Comparison of ENCODE assay signal across 9 mouse cellular contexts in genomic region chr17:46269771-46270534, GRCm38 (mm10). TPM values are rescaled to one million over a fixed set of nuclear protein-coding genes. Genes with fewer than 3 reads are reported as not detected.
A peak's percentile ranks its signal among the peaks of the same experiment; 100 is the strongest.
DNase-seq lines count a peak whose midpoint lies in the region; ATAC-seq lines count a peak whose summit lies in the region.
"Had no signal": no experiment of that assay in that cellular context is flagged by ENCODE, and none has a peak within 500 bp of the region (broad histone marks: within the 10 kb centered on the region; RNA-seq: fewer than 3 reads in every experiment).

No protein-coding gene starts in this region.

- peak; percentile 66 for DNase-seq in heart, adult 8-10 months (ENCODE audit: low spot score)
- DNase-seq in 3134 (ENCODE audit: extremely low read depth, insufficient read length, low spot score): peak; percentile 94
- DNase-seq in fibroblast of lung, adult 2 months (ENCODE audit: low read depth): peak; percentile 65
- DNase-seq in kidney, postnatal 10 days: peak; percentile 58
- no peak for DNase-seq in T-cell, adult 2 months (ENCODE audit: low spot score)
- DNase-seq in layer of hippocampus, adult 11-12 months (ENCODE audit: low spot score): no peak
- DNase-seq: liver, embryonic 13.5 days had no signal

- peaks cover 74% of the 10 kb centered on the region for H3K36me3 ChIP-seq in heart, embryonic 12.5 days

- H3K4me1 ChIP-seq in heart, embryonic 12.5 days (replicated peaks): peaks cover 64% of the 10 kb centered on the region

- WGBS in heart, embryonic 12.5 days: 85% methylated on average over 19 of the region's 19 CpGs

- H3K27me3 ChIP-seq in heart, embryonic 12.5 days (replicated peaks): no peaks in the 10 kb centered on the region
- H3K27me3 ChIP-seq: liver, embryonic 13.5 days had no signal

- no peak overlapping the region for H3K27ac ChIP-seq in heart, embryonic 12.5 days (ENCODE audit: poor library complexity, severe bottlenecking)
- H3K27ac ChIP-seq: liver, embryonic 13.5 days had no signal

- H3K9ac ChIP-seq in heart, embryonic 12.5 days: no peak overlapping the region
- H3K9ac ChIP-seq: liver, embryonic 13.5 days had no signal

- ATAC-seq in heart, embryonic 12.5 days (ENCODE audit: insufficient number of reproducible peaks, low FRiP score): no peak
- ATAC-seq in activated CD4-positive, CD25-positive, alpha-beta regulatory T cell, adult 4 months: no peak

- no peak overlapping the region for H3K4me2 ChIP-seq in heart, embryonic 12.5 days
- H3K4me2 ChIP-seq: liver, embryonic 13.5 days had no signal

- H3K4me3 ChIP-seq in heart, embryonic 12.5 days: no peak overlapping the region
- H3K4me3 ChIP-seq: liver, embryonic 13.5 days had no signal

- no peaks in the 10 kb centered on the region for H3K9me3 ChIP-seq in heart, embryonic 12.5 days (replicated peaks)
- H3K9me3 ChIP-seq: liver, embryonic 13.5 days had no signal

RNA-seq across cellular contexts. Expression of gene Tjap1, which starts 12.9 kb away (rescaled TPM):
- total RNA-seq in heart, adult 8-10 months (2022): 10 to 100 TPM; 26.0 to 39.5 (median 35.6) TPM
- 43.7 and 44.1 TPM in 2 replicates for polyA plus RNA-seq in heart, embryonic 12.5 days (2016; fragmentation: Nextera tagmentation; extraction: Ambion mirVana)
- 10 to 100 TPM; 22.5 to 24.1 TPM for polyA plus RNA-seq in activated CD4-positive, CD25-positive, alpha-beta regulatory T cell, adult 4 months (2017; shearing (Covaris generic))

RNA-seq across cellular contexts. Expression of gene Lrrc73, which starts 16.6 kb away (rescaled TPM):
- total RNA-seq in heart, adult 8-10 months (2022): under 1 TPM in 2 of 4 experiments, not detected in 2; 0.12 to 0.14 TPM
- 0.89 and 0.91 TPM in 2 replicates for polyA plus RNA-seq in heart, embryonic 12.5 days (2016; fragmentation: Nextera tagmentation; extraction: Ambion mirVana)
- polyA plus RNA-seq in activated CD4-positive, CD25-positive, alpha-beta regulatory T cell, adult 4 months (2017; shearing (Covaris generic)): under 1 TPM in 1 of 2 experiments, not detected in 1; 0.42 TPM

RNA-seq across cellular contexts. Expression of gene Yipf3, which starts 22.1 kb away (rescaled TPM):
- 10 to 100 TPM; 82.2 to 91.1 (median 85.5) TPM for total RNA-seq in heart, adult 8-10 months (2022)
- 66.6 and 72.0 TPM in 2 replicates for polyA plus RNA-seq in heart, embryonic 12.5 days (2016; fragmentation: Nextera tagmentation; extraction: Ambion mirVana)
- polyA plus RNA-seq in activated CD4-positive, CD25-positive, alpha-beta regulatory T cell, adult 4 months (2017; shearing (Covaris generic)): 10 to 100 TPM; 56.0 to 56.2 TPM

RNA-seq across cellular contexts. Expression of gene Polr1c, which starts 22.1 kb away (rescaled TPM):
- 10 to 100 TPM; 20.4 to 25.6 (median 22.7) TPM for total RNA-seq in heart, adult 8-10 months (2022)
- 44.5 and 48.6 TPM in 2 replicates for polyA plus RNA-seq in heart, embryonic 12.5 days (2016; fragmentation: Nextera tagmentation; extraction: Ambion mirVana)
- polyA plus RNA-seq in activated CD4-positive, CD25-positive, alpha-beta regulatory T cell, adult 4 months (2017; shearing (Covaris generic)): 100 to 1,000 TPM in 1 of 2 experiments, 10 to 100 TPM in 1; 86.1 to 118 TPM

RNA-seq across cellular contexts. Expression of gene Dlk2, which starts 27.3 kb away (rescaled TPM):
- under 1 TPM in 2 of 4 experiments, not detected in 2; 0.14 to 0.53 TPM for total RNA-seq in heart, adult 8-10 months (2022)
- 0.28 and 0.33 TPM in 2 replicates for polyA plus RNA-seq in heart, embryonic 12.5 days (2016; fragmentation: Nextera tagmentation; extraction: Ambion mirVana)
- not detected for polyA plus RNA-seq in activated CD4-positive, CD25-positive, alpha-beta regulatory T cell, adult 4 months (2017; shearing (Covaris generic))

Comparison
In these comparisons a context has a peak if more than half of its experiments do, and no peak if none do; other contexts are left out.
1. DNase-seq: peak in heart, adult 8-10 months (single experiment), 3134 (single experiment), fibroblast of lung, adult 2 months (single experiment) and kidney, postnatal 10 days (single experiment); none in T-cell, adult 2 months (single experiment) and layer of hippocampus, adult 11-12 months (single experiment).